Mouse (Mus musculus) spleen, postnatal 10 days (tissue): ENCODE data around the gene Rcl1.

Source experiments
- DNase-seq, 2 experiments: peaks; one replicate each; pipeline ENCODE4 v3.0.0; 2021 to 2022; ENCODE audit warnings: low spot score in 2 of 2

Rcl1 gene

GRCm38 (mm10) chr19:29113746-29114649 is 12.8 kb downstream of the Rcl1 start:
- no peak for DNase-seq

DNA sequence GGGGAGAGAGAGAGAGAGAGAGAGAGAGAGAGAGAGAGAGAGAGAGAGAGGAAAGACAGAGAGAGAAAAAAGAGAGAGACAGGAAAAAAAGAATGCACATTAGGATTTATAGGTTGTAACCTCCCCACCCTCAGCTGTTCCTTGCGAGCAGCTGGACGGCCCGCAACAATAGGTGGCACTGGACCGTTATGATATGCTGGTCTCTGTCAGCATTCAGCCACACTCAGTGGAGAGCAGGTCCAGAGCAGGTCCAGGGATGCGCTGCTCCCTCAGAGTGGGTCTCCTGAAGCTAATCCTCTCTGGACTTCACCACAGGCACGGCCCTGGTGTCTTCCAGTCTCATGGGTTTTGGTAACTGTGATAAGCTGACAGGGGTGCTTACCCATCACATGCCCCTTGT is 15.6 kb downstream of the Rcl1 start:
- no peak for DNase-seq

DNA sequence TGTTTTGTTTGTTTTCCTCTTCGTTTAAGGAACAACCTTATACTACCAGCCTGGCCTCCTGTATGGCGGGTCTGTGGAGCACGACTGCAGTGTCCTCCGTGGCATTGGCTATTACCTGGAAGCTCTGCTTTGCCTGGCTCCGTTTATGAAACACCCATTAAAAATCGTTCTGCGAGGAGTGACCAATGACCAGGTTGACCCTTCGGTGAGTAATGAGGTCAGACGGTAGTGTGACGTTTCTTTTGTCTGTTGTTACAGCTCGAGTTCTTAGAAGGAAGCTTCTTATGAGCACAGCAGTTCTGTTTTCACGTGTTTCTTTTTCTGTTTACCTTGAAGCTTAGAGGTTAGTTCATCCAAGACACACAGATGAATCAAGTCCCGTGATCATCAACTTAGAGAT is 17.0 kb downstream of the Rcl1 start:
- DNase-seq, result no peak

DNA sequence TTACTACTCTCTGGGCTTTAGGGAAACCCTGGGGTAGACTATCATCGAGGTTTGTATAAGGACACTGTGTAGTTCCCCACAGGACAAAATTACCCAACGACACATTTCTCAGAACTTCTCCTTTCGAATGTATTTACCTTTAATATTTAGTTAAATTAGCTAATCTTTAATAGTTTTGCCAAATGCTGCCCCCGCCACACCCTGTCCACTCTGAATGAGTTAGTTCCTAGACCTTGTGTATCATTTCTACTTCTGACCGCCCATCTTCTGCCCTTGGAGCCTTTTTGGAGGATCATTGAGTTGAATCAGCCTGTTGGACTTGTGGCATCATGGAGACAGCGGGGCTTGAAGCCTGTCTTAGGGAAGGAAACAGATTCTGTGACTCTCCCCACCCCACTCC is 19.1 kb downstream of the Rcl1 start:
- no peak for DNase-seq

- no peak for DNase-seq
Measured at GRCm38 (mm10) chr19:29121394-29121793, 20.2 kb downstream of the Rcl1 start.

GRCm38 (mm10) chr19:29124886-29125585 is 23.9 kb downstream of the Rcl1 start:
- DNase-seq, result no peak

GRCm38 (mm10) chr19:29126347-29127015 is 25.3 kb downstream of the Rcl1 start:
- DNase-seq, result no peak

DNA sequence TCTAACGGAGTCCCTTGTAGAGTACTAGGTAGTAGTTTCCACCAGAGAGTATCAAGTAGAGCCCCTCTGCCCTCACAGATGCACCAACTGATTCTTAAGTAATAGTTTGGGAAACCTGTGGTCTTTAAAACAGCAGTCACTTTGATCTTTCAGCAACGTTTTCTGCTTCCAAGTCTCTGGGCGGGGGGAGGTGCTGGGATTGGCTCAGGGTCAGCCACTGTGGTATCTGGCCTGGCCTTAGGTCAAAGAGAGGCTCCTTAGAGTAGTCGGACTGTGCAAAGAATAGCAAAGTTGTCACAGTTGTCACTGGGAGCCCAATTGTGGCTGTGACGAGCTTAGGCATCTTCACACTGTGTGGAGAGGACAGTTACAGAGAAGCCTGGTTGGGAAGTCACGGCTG is 26.2 kb downstream of the Rcl1 start:
- DNase-seq, result no peak

DNA sequence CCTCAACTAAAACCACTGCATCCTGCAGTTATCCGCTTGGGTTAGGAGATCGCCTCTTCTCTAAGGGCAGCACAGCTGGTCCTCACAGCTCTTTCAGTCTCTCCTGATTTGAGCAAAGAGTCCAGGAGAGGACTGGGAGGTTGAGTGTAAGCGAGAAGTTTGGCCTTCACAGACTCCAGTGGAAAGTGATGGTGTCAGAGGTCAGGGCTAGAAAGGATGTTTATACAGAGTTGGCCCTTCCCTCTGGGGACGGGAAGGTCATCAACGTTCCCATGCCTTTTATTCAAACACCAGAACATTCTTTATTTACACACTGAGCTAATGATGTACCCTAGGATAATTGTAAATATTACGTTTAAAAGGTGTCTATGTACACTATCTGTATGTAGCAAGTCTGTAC is 27.0 kb downstream of the Rcl1 start:
- DNase-seq, result no peak

- DNase-seq, result no peak
Measured at GRCm38 (mm10) chr19:29129551-29129950, 28.4 kb downstream of the Rcl1 start.

GRCm38 (mm10) chr19:29131171-29131570 is 30.0 kb downstream of the Rcl1 start:
- no peak for DNase-seq

DNA sequence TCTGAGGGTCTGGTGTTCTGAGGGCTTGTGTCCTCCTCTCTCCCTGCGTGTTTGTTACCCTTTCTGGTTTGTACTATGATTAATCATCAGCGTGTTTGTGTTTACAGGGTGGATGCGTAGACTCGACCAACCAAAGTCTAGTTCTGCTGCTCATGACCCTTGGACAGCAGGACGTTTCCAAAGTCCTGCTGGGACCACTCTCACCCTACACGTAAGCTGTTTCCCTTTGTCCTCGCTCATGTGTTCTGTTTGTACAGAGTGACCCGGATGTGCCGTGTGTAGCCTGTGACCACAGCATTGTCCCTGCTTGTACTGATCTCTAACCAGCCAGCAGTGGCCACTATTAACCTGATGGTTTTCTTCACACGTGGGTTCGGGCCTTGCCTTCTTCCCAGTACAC is 33.1 kb downstream of the Rcl1 start:
- no peak for DNase-seq

DNA sequence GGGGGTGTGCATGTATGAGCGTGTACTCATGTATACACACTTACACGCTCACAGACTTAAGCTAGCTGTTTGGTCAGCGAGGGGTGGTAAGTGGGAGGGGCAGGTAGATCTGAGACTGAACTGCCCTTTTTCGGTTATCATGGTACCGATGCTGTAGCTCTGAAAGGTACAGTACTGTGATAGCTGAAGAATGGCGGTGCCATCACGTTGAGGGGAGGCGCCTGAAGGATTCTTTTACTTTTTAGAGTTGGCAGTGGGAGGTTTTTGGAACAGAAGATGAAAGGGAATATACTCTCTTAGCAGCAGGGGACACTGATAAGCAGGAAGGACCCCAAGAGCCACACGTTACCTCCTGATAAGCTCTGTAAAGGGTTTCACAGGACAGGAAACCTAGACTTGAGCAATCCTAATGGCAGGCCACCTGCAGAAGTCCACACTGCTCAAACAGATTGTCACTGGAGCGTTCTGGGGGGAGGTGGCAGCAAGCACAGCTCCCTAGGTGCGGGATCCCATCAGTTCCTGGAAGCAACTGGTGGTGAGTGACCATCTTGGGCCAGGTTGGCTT is 34.1 kb downstream of the Rcl1 start:
- DNase-seq, result no peak

DNA sequence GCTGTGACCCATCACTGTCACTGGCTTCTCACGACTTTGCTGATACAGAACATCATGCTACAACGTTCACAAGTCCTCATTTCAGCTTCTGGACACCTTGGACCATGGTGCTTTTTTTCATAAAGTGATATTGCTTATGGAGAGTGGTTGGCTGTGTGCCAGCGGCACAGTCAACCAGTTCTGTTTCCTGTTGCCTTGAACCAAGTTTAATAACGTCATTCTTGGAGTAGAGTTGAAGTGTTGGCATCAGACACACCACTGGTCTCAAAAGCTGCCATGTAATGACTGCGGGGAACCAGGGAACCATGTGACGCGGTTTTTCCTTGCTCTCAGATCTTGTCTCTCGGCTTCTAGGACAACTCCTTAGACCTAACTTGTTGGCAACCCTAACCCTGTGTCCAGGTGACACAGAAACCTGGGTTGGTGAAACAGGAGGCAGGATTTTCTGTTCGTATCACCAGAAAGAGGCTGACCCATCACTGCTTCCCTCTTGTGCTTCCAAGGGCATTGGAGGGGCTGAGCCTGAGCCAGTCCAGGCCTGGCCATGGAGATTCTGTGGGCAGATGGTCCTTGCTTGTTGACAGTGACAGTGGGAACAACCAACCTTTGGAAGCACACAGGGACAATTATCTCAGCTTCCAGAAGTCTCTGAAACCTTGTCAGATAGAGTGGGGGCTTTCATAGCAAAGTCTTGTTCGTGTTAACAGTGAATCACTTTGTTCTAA is 37.5 kb downstream of the Rcl1 start:
- no peak for DNase-seq

- DNase-seq, result no peak
Measured at GRCm38 (mm10) chr19:29139699-29140456, 38.7 kb downstream of the Rcl1 start.

- no peak for DNase-seq
Measured at GRCm38 (mm10) chr19:29140933-29141332, 39.8 kb downstream of the Rcl1 start.

GRCm38 (mm10) chr19:29142307-29142706 is 41.1 kb downstream of the Rcl1 start:
- no peak for DNase-seq

DNA sequence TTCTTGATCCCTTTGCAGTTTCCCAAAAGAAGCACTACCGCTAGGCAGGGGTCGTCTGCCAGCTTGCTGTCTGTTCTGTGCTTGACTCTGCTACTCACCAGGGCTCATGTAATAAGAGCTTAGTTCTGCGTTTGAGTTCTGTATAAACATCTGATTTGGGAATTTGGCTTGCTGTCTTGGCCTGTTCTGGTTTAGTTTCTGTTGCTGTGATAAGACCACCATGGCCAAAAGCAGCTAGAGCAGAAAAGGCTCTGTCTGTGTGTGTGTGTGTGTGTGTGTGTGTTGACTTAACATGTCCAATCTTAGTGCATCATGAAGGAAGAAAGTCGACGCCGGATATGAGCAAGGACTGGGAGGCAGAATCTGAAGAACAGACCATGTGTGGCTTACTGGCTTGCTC is 44.2 kb downstream of the Rcl1 start:
- no peak for DNase-seq

GRCm38 (mm10) chr19:29146820-29147219 is 45.6 kb downstream of the Rcl1 start:
- DNase-seq, result no peak

DNA sequence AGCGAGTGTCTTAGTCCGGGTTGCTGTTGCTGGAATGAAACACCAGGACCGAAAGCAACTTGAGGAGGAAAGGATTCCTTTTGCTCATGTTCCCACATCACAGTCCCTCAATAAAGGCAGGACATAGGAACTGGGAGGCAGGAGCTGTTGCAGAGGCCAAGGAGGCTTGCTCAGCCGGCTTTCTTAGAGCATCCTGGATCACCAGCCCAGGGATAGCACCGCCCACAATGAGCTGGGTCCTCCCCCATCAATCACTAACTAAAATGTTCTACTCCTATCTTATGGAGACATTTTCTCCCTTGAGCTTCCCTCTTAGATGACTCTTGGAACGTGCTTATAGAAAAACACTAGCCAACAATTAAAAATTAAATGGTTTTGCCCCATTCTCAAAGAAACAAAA is 48.4 kb downstream of the Rcl1 start:
- no peak for DNase-seq

- DNase-seq, result no peak
Measured at GRCm38 (mm10) chr19:29150038-29150437, 48.9 kb downstream of the Rcl1 start.
